Mouse (Mus musculus) spleen, adult 2 months (tissue): ENCODE results near the gene Dnajc14. TPM values are rescaled to one million over a fixed set of nuclear protein-coding genes. Genes with fewer than 3 reads are reported as not detected.
A peak's percentile ranks its signal among the peaks of the same experiment; 100 is the strongest.

ENCODE experiments used
- DNase-seq, 2 experiments: peaks; one replicate each; pipeline versions ENCODE4 v3.0.0 to v3.0.0-alpha.2; 2012 to 2021; ENCODE audit warnings: low spot score in 2 of 2, low read depth in 1 of 2
- H3K27ac ChIP-seq: fragments of 200-500 bp; 2 replicates; pipeline ENCODE4 v1.5.1; 2012; ENCODE audit warnings: low read length, inconsistent platforms; ENCODE audit not compliant: insufficient read depth
- H3K27me3 ChIP-seq: fragments of 200-500 bp; 2 replicates; pipeline ENCODE4 v1.6.1; 2012; ENCODE audit warnings: mild to moderate bottlenecking, moderate library complexity, low read length, inconsistent platforms; ENCODE audit not compliant: control insufficient read depth, insufficient read depth
- H3K36me3 ChIP-seq: fragments of 200-500 bp; 2 replicates; pipeline ENCODE4 v1.6.1; 2012; ENCODE audit warnings: mild to moderate bottlenecking, low read length, inconsistent platforms; ENCODE audit not compliant: control insufficient read depth, insufficient read depth
- H3K4me1 ChIP-seq: fragments of 200-500 bp; 2 replicates; pipeline ENCODE4 v1.6.1; 2011; ENCODE audit warnings: inconsistent platforms; ENCODE audit not compliant: control insufficient read depth, insufficient read depth, insufficient read length
- H3K4me3 ChIP-seq: fragments of 200-500 bp; 2 replicates; pipeline ENCODE4 v1.5.1; 2011; ENCODE audit warnings: mild to moderate bottlenecking, inconsistent platforms; ENCODE audit not compliant: insufficient read depth, insufficient read length; ENCODE audit errors: extremely low read depth
- CTCF ChIP-seq: fragments of 200-500 bp; IDR thresholded peaks from 2 replicates; pipeline ENCODE4 v1.5.1; 2011; ENCODE audit warnings: mild to moderate bottlenecking, inconsistent platforms; ENCODE audit not compliant: insufficient read depth, insufficient read length, insufficient replicate concordance; ENCODE audit errors: extremely low read depth
- POLR2A ChIP-seq: fragments of 200-500 bp; IDR thresholded peaks from 2 replicates; pipeline ENCODE4 v1.6.1; 2011; ENCODE audit warnings: low read depth, low read length, inconsistent platforms
- WGBS: fragments of 180-500 bp; shearing (Covaris S2); methylation state at CpG from one replicate; pipeline ENCODE4 v1.1.7; 2018; 5-methylcytosine and 5-hydroxymethylcytosine counted together
- polyA plus RNA-seq: library from polyadenylated mRNA; depleted of rRNA; stranded (reverse); fragments of >200 nt; gene quantifications from 2 replicates; pipeline ENCODE4 v1.2.3, GENCODE M21; 2012; rRNA removed

Gene Dnajc14
- polyA plus RNA-seq, result 9.1 and 9.4 TPM in 2 replicates

GRCm38 (mm10) chr10:128803771-128804270 is at the start of gene Dnajc14:
Gene Dnajc14, plus strand, starts transcription at chr10:128804062.
- DNase-seq, result no peak
- H3K4me1 ChIP-seq, result peaks cover 14% of the 10 kb centered on the region
- peak within 1 kb of the TSS; percentile 98 for H3K27ac ChIP-seq
- H3K27me3 ChIP-seq, result no peaks in the 10 kb centered on the region
- peak within 1 kb of the TSS; percentile 96 for H3K4me3 ChIP-seq
- peaks cover 7% of the 10 kb centered on the region; the same call in 1 of the 2 replicates for H3K36me3 ChIP-seq
- TF ChIP-seq POLR2A, result no peak
- no peak for TF ChIP-seq CTCF
- WGBS, result 7% methylated on average over 14 of the region's 14 CpGs

DNA sequence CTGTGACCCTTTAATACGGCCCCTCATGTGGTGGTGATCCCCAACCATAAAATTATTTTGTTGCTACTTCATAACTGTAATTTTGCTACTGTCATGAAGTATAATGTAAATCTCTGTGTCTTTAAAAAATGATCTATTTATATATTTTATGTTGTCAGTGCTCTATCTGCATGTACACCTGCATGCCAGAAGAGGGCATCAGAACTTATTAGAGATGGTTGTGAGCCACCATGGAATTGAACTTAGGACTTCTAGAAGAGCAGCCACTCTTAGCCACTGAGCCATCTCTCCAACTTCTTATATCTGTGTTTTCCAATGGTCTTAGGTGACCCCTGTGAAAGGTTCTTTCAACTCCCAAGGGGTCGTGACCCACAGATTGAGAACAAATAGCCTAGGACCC is 31.0 kb upstream of the Dnajc14 start:
- H3K27me3 ChIP-seq, result no peaks in the 10 kb centered on the region
- WGBS, result 89% methylated on average over 2 of the region's 2 CpGs
- no peak overlapping the region for H3K4me3 ChIP-seq
- no peak for DNase-seq
- H3K27ac ChIP-seq, result no peak overlapping the region
- no peaks in the 10 kb centered on the region for H3K36me3 ChIP-seq
- no peak for TF ChIP-seq CTCF
- TF ChIP-seq POLR2A, result no peak
- H3K4me1 ChIP-seq, result no peaks in the 10 kb centered on the region

GRCm38 (mm10) chr10:128773685-128774084 is 30.2 kb upstream of the Dnajc14 start:
- Histone ChIP-seq H3K36me3 (no peaks in the 10 kb centered on the region), H3K27ac (no peak overlapping the region), H3K27me3 (no peaks in the 10 kb centered on the region), H3K4me1 (no peaks in the 10 kb centered on the region), H3K4me3 (no peak overlapping the region)
- no peak for TF ChIP-seq CTCF
- no peak for DNase-seq
- 26% methylated on average over 5 of the region's 5 CpGs for WGBS

GRCm38 (mm10) chr10:128778441-128778840 is 25.4 kb upstream of the Dnajc14 start:
- Histone ChIP-seq H3K27me3 (no peaks in the 10 kb centered on the region), H3K4me3 (no peak overlapping the region), H3K27ac (no peak overlapping the region), H3K36me3 (no peaks in the 10 kb centered on the region), H3K4me1 (peaks cover 7% of the 10 kb centered on the region; the same call in 1 of the 2 replicates)
- TF ChIP-seq CTCF (no peak), POLR2A (no peak)
- 86% methylated on average over 2 of the region's 2 CpGs for WGBS
- no peak for DNase-seq

- DNase-seq, result peak in 1 of 2 experiments; percentile 22
- H3K27ac ChIP-seq, result peak overlapping the region; percentile 82
- no peaks in the 10 kb centered on the region for H3K36me3 ChIP-seq
- H3K27me3 ChIP-seq, result no peaks in the 10 kb centered on the region
- no peak overlapping the region for H3K4me3 ChIP-seq
- WGBS, result 16% methylated on average over 8 of the region's 8 CpGs
- H3K4me1 ChIP-seq, result peaks cover 7% of the 10 kb centered on the region; the same call in 1 of the 2 replicates
- no peak for TF ChIP-seq POLR2A
- no peak for TF ChIP-seq CTCF
Observed at GRCm38 (mm10) chr10:128779011-128779795, 24.7 kb upstream of the Dnajc14 start.

- no peaks in the 10 kb centered on the region for H3K36me3 ChIP-seq
- WGBS, result 35% methylated on average over 1 of the region's 1 CpGs
- no peaks in the 10 kb centered on the region for H3K27me3 ChIP-seq
- no peak for DNase-seq
- peaks cover 7% of the 10 kb centered on the region; the same call in 1 of the 2 replicates for H3K4me1 ChIP-seq
- TF ChIP-seq POLR2A, result no peak
- no peak for TF ChIP-seq CTCF
- 0 out of 2 replicates have a peak overlapping the region, but pooled peaks have one; percentile 9 for H3K27ac ChIP-seq
- H3K4me3 ChIP-seq, result no peak overlapping the region
Observed at GRCm38 (mm10) chr10:128780200-128780599, 23.7 kb upstream of the Dnajc14 start.
